Mouse (Mus musculus) heart, adult 2 months (tissue): ENCODE data around the gene Polr2i.
A peak's percentile ranks its signal among the peaks of the same experiment; 100 is the strongest.

Source experiments
- EP300 ChIP-seq: fragments of 200-500 bp; IDR thresholded peaks from 2 replicates; pipeline ENCODE4 v1.6.1; 2011; ENCODE audit warnings: low read depth, low read length, control low read depth; ENCODE audit not compliant: insufficient read depth
- POLR2A ChIP-seq: fragments of 200-500 bp; IDR thresholded peaks from 2 replicates; pipeline ENCODE4 v1.6.1; 2011; ENCODE audit warnings: mild to moderate bottlenecking, low read depth, low read length, control low read depth; ENCODE audit not compliant: insufficient read depth

DNA sequence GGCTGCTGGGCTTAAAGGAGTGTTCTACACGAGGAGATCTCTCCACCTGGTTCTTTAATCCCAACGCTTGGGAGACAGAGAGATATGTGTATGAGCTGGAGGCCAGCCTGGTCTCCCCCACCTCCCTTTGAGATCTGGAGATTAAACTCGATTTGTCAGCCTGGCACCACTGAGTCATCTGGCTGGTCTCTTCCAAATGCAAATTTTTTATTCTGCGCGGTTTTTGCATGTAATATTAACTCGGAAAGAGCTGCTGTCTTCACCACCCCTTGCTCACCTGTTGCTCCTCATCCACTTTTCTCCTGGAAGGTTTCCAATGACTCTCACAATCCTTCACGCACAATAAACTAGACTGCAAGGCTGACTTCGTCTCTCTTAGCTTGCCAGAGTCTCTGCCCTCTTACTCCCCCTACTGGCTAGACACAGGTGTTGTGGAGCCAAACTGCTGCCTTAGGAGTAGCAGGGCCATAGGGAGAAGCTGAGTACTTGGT lies 33.2 kb upstream of the Polr2i start, which contains the start of gene Capns1:
- TF ChIP-seq EP300 (peak; percentile 72), POLR2A (no peak)
